Mouse (Mus musculus) C2C12 (cell line): Measurements from ENCODE around the gene Zranb3.

Source experiments
- CTCF ChIP-seq: IDR thresholded peaks from one replicate; pipeline ENCODE4 v1.5.1; 2011; ENCODE audit not compliant: control insufficient read depth, insufficient read depth, insufficient read length
- MAX ChIP-seq: IDR thresholded peaks from one replicate; pipeline ENCODE4 v1.6.1; 2011; ENCODE audit warnings: mild to moderate bottlenecking, control low read depth
- MYOD1 ChIP-seq: IDR thresholded peaks from one replicate; pipeline ENCODE4 v1.6.1; 2011; ENCODE audit warnings: low read depth; ENCODE audit not compliant: control insufficient read depth, insufficient read length

- TF ChIP-seq CTCF (no peak), MYOD1 (no peak), MAX (no peak)
These were observed 154.1 kb downstream of the Zranb3 start for GRCm38 (mm10) chr1:127948748-127949147.
